Mouse (Mus musculus) myocyte (in vitro differentiated cells): Measurements from ENCODE around the gene Fhit. TPM values are rescaled to one million over a fixed set of nuclear protein-coding genes. Genes with fewer than 3 reads are reported as not detected.

Experiments used
- H3K27me3 ChIP-seq: one replicate; pipeline ENCODE4 v1.6.1; 2011; ENCODE audit not compliant: control insufficient read depth, insufficient read depth, insufficient read length
- H3K36me3 ChIP-seq: one replicate; pipeline ENCODE4 v1.6.1; 2011; ENCODE audit not compliant: control insufficient read depth, insufficient read depth
- H3K4me2 ChIP-seq: one replicate; pipeline ENCODE4 v1.6.1; 2011; ENCODE audit warnings: low read depth, control low read depth
- H3K4me3 ChIP-seq: one replicate; pipeline ENCODE4 v1.5.1; 2011; ENCODE audit warnings: mild to moderate bottlenecking, control low read depth, moderate library complexity
- H3K79me2 ChIP-seq: one replicate; pipeline ENCODE4 v1.6.1; 2011; ENCODE audit not compliant: control insufficient read depth, insufficient read depth
- H3ac ChIP-seq: one replicate; pipeline ENCODE4 v1.6.1; 2011; ENCODE audit not compliant: control insufficient read depth, insufficient read length
- CEBPB ChIP-seq: IDR thresholded peaks from 2 replicates; pipeline ENCODE4 v1.6.1; 2011; ENCODE audit warnings: mild to moderate bottlenecking, moderate library complexity; ENCODE audit not compliant: poor library complexity, insufficient read depth, severe bottlenecking
- E2F4 ChIP-seq: IDR thresholded peaks from one replicate; pipeline ENCODE4 v1.6.1; 2011; ENCODE audit warnings: mild to moderate bottlenecking, control low read depth, moderate library complexity; ENCODE audit not compliant: insufficient read depth
- MAX ChIP-seq: IDR thresholded peaks from one replicate; pipeline ENCODE4 v1.6.1; 2011; ENCODE audit warnings: low read depth, mild to moderate bottlenecking, control low read depth
- MYOD1 ChIP-seq, 3 experiments: IDR thresholded peaks; one replicate each; pipeline ENCODE4 v1.6.1; 2011; ENCODE audit warnings: control low read depth in 2 of 3, low read depth in 2 of 3, mild to moderate bottlenecking in 2 of 3, moderate library complexity in 1 of 3; ENCODE audit not compliant: insufficient read length in 2 of 3, control insufficient read depth in 1 of 3
- MYOG ChIP-seq, 3 experiments: IDR thresholded peaks; one replicate each; pipeline ENCODE4 v1.6.1; 2011; ENCODE audit warnings: control low read depth in 2 of 3, low read depth in 2 of 3, mild to moderate bottlenecking in 2 of 3; ENCODE audit not compliant: insufficient read length in 2 of 3, control insufficient read depth in 1 of 3, insufficient read depth in 1 of 3
- POLR2A ChIP-seq: IDR thresholded peaks from one replicate; pipeline ENCODE4 v1.6.1; 2011; ENCODE audit warnings: low read depth, mild to moderate bottlenecking, control low read depth, moderate library complexity; ENCODE audit not compliant: insufficient read length
- POLR2AphosphoS2 ChIP-seq: IDR thresholded peaks from one replicate; pipeline ENCODE4 v1.6.1; 2011; ENCODE audit warnings: low read depth, control low read depth; ENCODE audit not compliant: insufficient read length
- REST ChIP-seq: IDR thresholded peaks from one replicate; pipeline ENCODE4 v1.6.1; 2011; ENCODE audit warnings: mild to moderate bottlenecking, control low read depth, moderate library complexity; ENCODE audit not compliant: insufficient read depth, insufficient read length
- SRF ChIP-seq: IDR thresholded peaks from one replicate; pipeline ENCODE4 v1.6.1; 2011; ENCODE audit warnings: low read depth; ENCODE audit not compliant: control insufficient read depth, insufficient read length
- TCF12 ChIP-seq: IDR thresholded peaks from one replicate; pipeline ENCODE4 v1.6.1; 2011; ENCODE audit warnings: mild to moderate bottlenecking, control low read depth; ENCODE audit not compliant: poor library complexity, insufficient read depth, severe bottlenecking
- TCF3 ChIP-seq: IDR thresholded peaks from one replicate; pipeline ENCODE4 v1.6.1; 2011; ENCODE audit warnings: low read depth, control low read depth; ENCODE audit not compliant: insufficient read length
- USF1 ChIP-seq: IDR thresholded peaks from one replicate; pipeline ENCODE4 v1.6.1; 2011; ENCODE audit warnings: low read depth, mild to moderate bottlenecking, control low read depth, moderate library complexity
- polyA plus RNA-seq: library from polyadenylated mRNA; unstranded; fragments of >200 nt; fragmentation: generic; extraction: Trizol; gene quantifications from one replicate; pipeline ENCODE4 v1.2.1, GENCODE M21; 2012; ENCODE audit warnings: missing spikeins

Fhit gene
- polyA plus RNA-seq, 1 experiment: not detected

GRCm38 (mm10) chr14:10344064-10344463, 817.8 kb downstream of the Fhit start:
- H3K27me3 ChIP-seq: no peaks in the 10 kb centered on the region
- H3K36me3 ChIP-seq: no peaks in the 10 kb centered on the region
- no peak overlapping the region for H3K4me3 ChIP-seq
- no peaks in the 10 kb centered on the region for H3K79me2 ChIP-seq
- H3ac ChIP-seq: no peak overlapping the region
- TF ChIP-seq E2F4 (no peak), TCF12 (no peak), USF1 (no peak), SRF (no peak), POLR2AphosphoS2 (no peak), REST (no peak)
- no peak overlapping the region for H3K4me2 ChIP-seq

- H3ac ChIP-seq: no peak overlapping the region
- no peak overlapping the region for H3K4me2 ChIP-seq
- H3K79me2 ChIP-seq: no peaks in the 10 kb centered on the region
- TF ChIP-seq POLR2A (no peak), TCF12 (no peak), E2F4 (no peak), MAX (no peak)
- no peaks in the 10 kb centered on the region for H3K36me3 ChIP-seq
- H3K4me3 ChIP-seq: no peak overlapping the region
- H3K27me3 ChIP-seq: no peaks in the 10 kb centered on the region
Measured at GRCm38 (mm10) chr14:10316764-10317163, 845.1 kb downstream of the Fhit start.

GRCm38 (mm10) chr14:10312190-10312589, 849.6 kb downstream of the Fhit start:
- no peaks in the 10 kb centered on the region for H3K36me3 ChIP-seq
- H3K79me2 ChIP-seq: no peaks in the 10 kb centered on the region
- no peak overlapping the region for H3K4me2 ChIP-seq
- no peak for TF ChIP-seq CEBPB
- TF ChIP-seq USF1: no peak
- no peak for TF ChIP-seq E2F4
- no peak for TF ChIP-seq SRF
- no peak for TF ChIP-seq POLR2A
- TF ChIP-seq REST: no peak
- no peak for TF ChIP-seq TCF12
- no peak for TF ChIP-seq TCF3
- TF ChIP-seq POLR2AphosphoS2: no peak
- no peak for TF ChIP-seq MAX
- no peak for TF ChIP-seq MYOD1 (IDR thresholded peaks at IDR 0.05; ENCODE audit: control insufficient read depth in 1 of 3, insufficient read length in 2 of 3, low read depth in 2 of 3)
- no peak for TF ChIP-seq MYOG (IDR thresholded peaks at IDR 0.05; ENCODE audit: control insufficient read depth in 1 of 3, insufficient read depth in 1 of 3, insufficient read length in 2 of 3, low read depth in 2 of 3)
- no peak overlapping the region for H3K4me3 ChIP-seq
- no peaks in the 10 kb centered on the region for H3K27me3 ChIP-seq
- no peak overlapping the region for H3ac ChIP-seq

GRCm38 (mm10) chr14:10305286-10305685, 856.5 kb downstream of the Fhit start:
- no peaks in the 10 kb centered on the region for H3K27me3 ChIP-seq
- H3K4me3 ChIP-seq: no peak overlapping the region
- H3K79me2 ChIP-seq: no peaks in the 10 kb centered on the region
- no peak overlapping the region for H3K4me2 ChIP-seq
- no peaks in the 10 kb centered on the region for H3K36me3 ChIP-seq
- TF ChIP-seq SRF: no peak
- no peak for TF ChIP-seq E2F4
- no peak for TF ChIP-seq MYOD1 (IDR thresholded peaks at IDR 0.05; ENCODE audit: control insufficient read depth in 1 of 3, insufficient read length in 2 of 3, low read depth in 2 of 3)
- TF ChIP-seq REST: no peak
- TF ChIP-seq POLR2A: no peak
- TF ChIP-seq CEBPB: no peak
- TF ChIP-seq TCF12: no peak
- no peak for TF ChIP-seq TCF3
- no peak for TF ChIP-seq MYOG (IDR thresholded peaks at IDR 0.05; ENCODE audit: control insufficient read depth in 1 of 3, insufficient read depth in 1 of 3, insufficient read length in 2 of 3, low read depth in 2 of 3)
- no peak for TF ChIP-seq USF1
- no peak for TF ChIP-seq POLR2AphosphoS2
- TF ChIP-seq MAX: no peak
- H3ac ChIP-seq: no peak overlapping the region

- H3K4me2 ChIP-seq: no peak overlapping the region
- TF ChIP-seq E2F4 (no peak), TCF3 (no peak), POLR2A (no peak), SRF (no peak), USF1 (no peak), TCF12 (no peak), MYOG (IDR thresholded peaks at IDR 0.05; ENCODE audit: control insufficient read depth in 1 of 3, insufficient read depth in 1 of 3, insufficient read length in 2 of 3, low read depth in 2 of 3) (no peak), POLR2AphosphoS2 (no peak), REST (no peak), MAX (no peak), CEBPB (no peak), MYOD1 (IDR thresholded peaks at IDR 0.05; ENCODE audit: control insufficient read depth in 1 of 3, insufficient read length in 2 of 3, low read depth in 2 of 3) (no peak)
- no peak overlapping the region for H3K4me3 ChIP-seq
- H3K79me2 ChIP-seq: no peaks in the 10 kb centered on the region
- H3ac ChIP-seq: no peak overlapping the region
- no peaks in the 10 kb centered on the region for H3K27me3 ChIP-seq
- H3K36me3 ChIP-seq: no peaks in the 10 kb centered on the region
Measured at GRCm38 (mm10) chr14:10301497-10301896, 860.3 kb downstream of the Fhit start.
